Mouse (Mus musculus): ENCODE results near the gene Lsm4. TPM values are rescaled to one million over a fixed set of nuclear protein-coding genes. Genes with fewer than 3 reads are reported as not detected.
A peak's percentile ranks its signal among the peaks of the same experiment; 100 is the strongest.

Lsm4 gene
- polyA plus RNA-seq, 1 experiment from 2014 or later, result 256 TPM

DNA sequence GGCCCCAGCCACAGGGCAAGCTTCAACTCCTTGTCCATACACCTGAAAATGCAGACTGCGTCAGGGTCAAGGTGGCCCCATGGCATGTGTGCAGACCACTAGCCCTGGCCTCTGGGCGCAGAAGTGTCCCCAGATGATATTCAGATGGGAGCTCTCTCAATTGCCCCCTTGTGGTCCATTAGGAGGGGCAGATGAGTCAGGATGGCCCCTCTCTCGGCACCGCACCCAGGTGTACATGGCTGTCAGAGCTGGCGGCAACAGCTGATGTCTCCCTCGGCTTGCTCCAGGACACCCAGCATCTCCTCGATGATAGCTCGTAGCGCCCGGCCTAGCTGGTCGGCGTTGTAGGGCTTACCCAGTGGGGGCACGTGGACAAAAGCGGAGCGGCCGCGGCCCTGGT lies 22.7 kb upstream of the Lsm4 start:
- Histone ChIP-seq H3K4me3 (no peak overlapping the region), H3K27ac (peak overlapping the region; percentile 89), H3K27me3 (no peaks in the 10 kb centered on the region), H3K36me3 (peaks cover 41% of the 10 kb centered on the region), H3K4me2 (no peak overlapping the region), H3K4me1 (replicated peaks) (peaks cover 51% of the 10 kb centered on the region), H3K9ac (no peak overlapping the region), H3K9me3 (replicated peaks) (no peaks in the 10 kb centered on the region)
- ATAC-seq (replicated peaks; ENCODE audit: insufficient number of reproducible peaks, insufficient read depth, low FRiP score, low read depth), result no peak
- WGBS, result 89% methylated on average over 17 of the region's 17 CpGs

DNA sequence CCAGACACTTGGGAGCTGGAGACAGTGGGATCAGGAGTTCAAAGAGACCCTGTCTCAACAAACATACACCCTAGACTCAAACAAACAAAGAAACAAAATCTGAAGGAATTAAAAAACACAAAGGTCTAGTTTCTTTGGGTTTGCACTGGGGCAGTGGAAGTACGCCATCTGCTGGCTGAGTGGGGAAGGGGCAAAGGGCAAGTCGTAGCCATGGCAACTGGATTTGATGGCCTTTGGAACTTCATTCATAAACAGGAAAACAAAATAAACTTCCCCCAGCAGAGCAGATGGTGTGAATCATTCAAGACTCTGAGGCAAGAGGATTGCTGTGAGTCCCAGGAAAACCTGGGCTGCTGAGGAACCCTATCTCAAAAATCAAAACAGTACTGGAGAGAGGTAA lies 19.8 kb upstream of the Lsm4 start:
- no peaks in the 10 kb centered on the region for H3K27me3 ChIP-seq
- peaks cover 55% of the 10 kb centered on the region for H3K36me3 ChIP-seq
- H3K27ac ChIP-seq, result no peak overlapping the region
- ATAC-seq (replicated peaks; ENCODE audit: insufficient number of reproducible peaks, insufficient read depth, low FRiP score, low read depth), result no peak
- peaks cover 33% of the 10 kb centered on the region for H3K4me1 ChIP-seq (replicated peaks)
- H3K4me3 ChIP-seq, result no peak overlapping the region
- no peaks in the 10 kb centered on the region for H3K9me3 ChIP-seq (replicated peaks)
- H3K9ac ChIP-seq, result no peak overlapping the region
- WGBS, result 63% methylated on average over 2 of the region's 2 CpGs
- no peak overlapping the region for H3K4me2 ChIP-seq

DNA sequence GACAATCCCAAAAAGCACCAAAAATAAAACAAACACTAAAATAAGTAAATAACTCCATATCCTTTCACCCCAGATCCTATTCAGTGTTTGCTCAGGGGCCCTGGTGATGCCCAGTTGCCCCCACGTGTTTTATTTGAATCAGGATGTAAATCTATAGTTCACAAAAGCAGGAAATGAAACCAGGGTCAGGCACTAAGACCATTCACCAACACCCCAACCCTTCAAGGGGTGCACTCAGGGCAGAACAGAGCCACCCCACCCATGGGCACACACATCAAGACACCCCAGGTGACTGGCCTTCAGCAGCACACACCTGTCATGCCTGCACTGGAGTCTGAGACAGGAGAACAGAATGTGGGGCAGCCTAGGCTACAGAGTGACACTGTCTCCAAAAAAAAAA lies 18.9 kb upstream of the Lsm4 start:
- H3K4me3 ChIP-seq, result no peak overlapping the region
- no peak for ATAC-seq (replicated peaks; ENCODE audit: insufficient number of reproducible peaks, insufficient read depth, low FRiP score, low read depth)
- H3K4me2 ChIP-seq, result no peak overlapping the region
- H3K9ac ChIP-seq, result no peak overlapping the region
- WGBS, result 53% methylated on average over 1 of the region's 1 CpGs
- H3K9me3 ChIP-seq (replicated peaks), result no peaks in the 10 kb centered on the region
- H3K4me1 ChIP-seq (replicated peaks), result peaks cover 33% of the 10 kb centered on the region
- H3K27me3 ChIP-seq, result no peaks in the 10 kb centered on the region
- no peak overlapping the region for H3K27ac ChIP-seq
- peaks cover 55% of the 10 kb centered on the region for H3K36me3 ChIP-seq

DNA sequence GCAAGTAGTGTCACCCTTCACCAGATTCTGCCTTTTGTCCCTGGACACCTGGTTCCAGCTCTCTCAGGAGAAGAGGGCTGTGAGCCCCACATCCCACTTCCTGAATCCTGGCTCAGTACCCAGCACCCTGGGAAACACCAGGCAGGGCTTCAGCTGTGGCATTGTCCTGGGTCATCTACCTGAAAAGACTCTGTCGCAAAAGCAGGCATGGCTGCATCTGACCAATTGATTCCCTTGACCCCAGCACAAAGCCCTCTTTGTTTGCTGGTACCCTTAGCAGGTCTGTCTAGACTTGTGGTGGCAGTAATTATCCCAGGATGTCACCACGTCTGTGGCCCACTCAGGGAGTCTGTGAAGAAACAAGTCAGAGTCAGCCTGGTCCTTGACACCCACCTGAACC lies 17.6 kb upstream of the Lsm4 start:
- no peak overlapping the region for H3K4me3 ChIP-seq
- no peak overlapping the region for H3K27ac ChIP-seq
- H3K27me3 ChIP-seq, result no peaks in the 10 kb centered on the region
- peaks cover 49% of the 10 kb centered on the region for H3K36me3 ChIP-seq
- H3K4me1 ChIP-seq (replicated peaks), result peaks cover 27% of the 10 kb centered on the region
- no peak overlapping the region for H3K4me2 ChIP-seq
- WGBS, result 61% methylated on average over 2 of the region's 2 CpGs
- H3K9me3 ChIP-seq (replicated peaks), result no peaks in the 10 kb centered on the region
- ATAC-seq (replicated peaks; ENCODE audit: insufficient number of reproducible peaks, insufficient read depth, low FRiP score, low read depth), result no peak
- no peak overlapping the region for H3K9ac ChIP-seq

DNA sequence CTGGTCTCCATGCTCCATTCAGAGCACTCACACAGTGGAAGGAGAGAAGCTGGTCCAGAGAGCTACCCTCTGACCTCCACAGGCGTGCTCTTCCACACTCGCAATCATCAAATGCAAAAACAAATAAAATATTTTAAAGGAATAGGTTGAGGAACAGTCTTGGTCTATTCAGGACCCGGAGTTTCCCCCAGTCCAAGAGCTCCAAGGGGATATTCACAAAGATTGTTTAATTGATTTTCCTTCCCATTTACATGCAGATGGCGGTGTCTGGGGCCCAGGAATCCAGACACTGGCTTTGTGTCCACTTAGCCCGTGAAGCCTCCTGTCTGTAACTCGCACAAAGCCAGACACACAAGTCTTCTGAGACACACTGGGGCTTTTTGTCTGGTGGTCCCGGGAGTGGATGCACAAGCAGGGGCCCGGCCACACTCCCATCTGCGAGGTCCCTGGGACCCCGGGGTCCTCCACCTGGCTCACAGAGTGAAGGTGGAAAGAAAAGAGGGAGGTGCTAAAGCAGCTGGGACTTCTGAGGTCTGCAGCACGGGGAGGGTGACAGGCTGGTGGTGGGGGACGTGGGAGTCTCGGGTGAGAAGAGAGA lies 16.8 kb upstream of the Lsm4 start:
- Histone ChIP-seq H3K9me3 (replicated peaks) (no peaks in the 10 kb centered on the region), H3K36me3 (peaks cover 42% of the 10 kb centered on the region), H3K9ac (no peak overlapping the region), H3K27ac (no peak overlapping the region), H3K4me1 (replicated peaks) (peaks cover 27% of the 10 kb centered on the region), H3K4me3 (no peak overlapping the region), H3K4me2 (no peak overlapping the region), H3K27me3 (no peaks in the 10 kb centered on the region)
- WGBS, result 81% methylated on average over 13 of the region's 13 CpGs
- ATAC-seq (replicated peaks; ENCODE audit: insufficient number of reproducible peaks, insufficient read depth, low FRiP score, low read depth), result no peak

DNA sequence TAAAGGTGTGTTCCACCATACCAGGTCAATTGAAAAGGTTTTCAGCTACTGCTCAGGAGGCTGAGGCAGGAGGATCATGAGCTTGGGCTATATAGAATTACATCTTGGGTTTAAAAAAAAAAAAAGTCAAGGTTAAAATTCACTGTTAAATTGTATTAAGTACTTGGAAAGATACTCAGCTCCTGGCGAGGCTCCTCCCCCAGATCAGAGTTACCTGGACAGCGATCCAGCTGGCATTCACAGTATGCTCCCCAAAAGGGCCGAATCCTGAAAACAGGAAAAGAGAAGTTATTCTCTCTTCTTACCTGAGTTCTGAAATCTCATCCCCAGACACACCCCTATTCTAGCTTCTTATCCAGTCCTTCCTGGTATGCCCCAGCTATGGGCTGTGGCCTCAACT lies 15.8 kb upstream of the Lsm4 start:
- no peak overlapping the region for H3K9ac ChIP-seq
- no peak for ATAC-seq (replicated peaks; ENCODE audit: insufficient number of reproducible peaks, insufficient read depth, low FRiP score, low read depth)
- no peak overlapping the region for H3K4me2 ChIP-seq
- H3K9me3 ChIP-seq (replicated peaks), result no peaks in the 10 kb centered on the region
- no peak overlapping the region for H3K27ac ChIP-seq
- no peak overlapping the region for H3K4me3 ChIP-seq
- H3K36me3 ChIP-seq, result peaks cover 33% of the 10 kb centered on the region
- peaks cover 27% of the 10 kb centered on the region for H3K4me1 ChIP-seq (replicated peaks)
- H3K27me3 ChIP-seq, result no peaks in the 10 kb centered on the region
- WGBS, result 89% methylated on average over 3 of the region's 3 CpGs

DNA sequence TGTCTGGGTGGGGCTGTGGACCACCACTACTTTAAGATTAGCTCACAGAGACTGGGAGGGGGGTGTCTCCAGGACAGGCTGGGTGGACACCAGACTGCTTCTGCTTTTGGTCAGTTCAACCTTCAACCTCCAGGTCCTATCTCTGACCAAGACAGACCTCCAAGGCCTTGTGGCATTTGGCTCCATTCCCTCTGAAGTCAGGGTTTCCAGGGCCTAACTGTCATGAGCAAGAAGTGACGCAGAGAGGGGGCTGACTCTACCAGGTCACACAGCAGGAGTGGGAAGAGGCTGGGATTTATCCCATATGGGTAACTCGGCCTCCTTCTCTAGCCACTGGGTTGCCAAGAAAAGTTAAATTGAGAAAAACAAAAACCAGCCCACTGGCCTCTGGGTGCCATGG lies 15.3 kb upstream of the Lsm4 start:
- Histone ChIP-seq H3K27me3 (no peaks in the 10 kb centered on the region), H3K27ac (no peak overlapping the region), H3K36me3 (peaks cover 29% of the 10 kb centered on the region), H3K4me2 (peak overlapping the region; percentile 96), H3K4me3 (no peak overlapping the region), H3K9ac (peak overlapping the region; percentile 23), H3K4me1 (replicated peaks) (peaks cover 27% of the 10 kb centered on the region), H3K9me3 (replicated peaks) (no peaks in the 10 kb centered on the region)
- no peak for ATAC-seq (replicated peaks; ENCODE audit: insufficient number of reproducible peaks, insufficient read depth, low FRiP score, low read depth)
- 87% methylated on average over 2 of the region's 2 CpGs for WGBS

DNA sequence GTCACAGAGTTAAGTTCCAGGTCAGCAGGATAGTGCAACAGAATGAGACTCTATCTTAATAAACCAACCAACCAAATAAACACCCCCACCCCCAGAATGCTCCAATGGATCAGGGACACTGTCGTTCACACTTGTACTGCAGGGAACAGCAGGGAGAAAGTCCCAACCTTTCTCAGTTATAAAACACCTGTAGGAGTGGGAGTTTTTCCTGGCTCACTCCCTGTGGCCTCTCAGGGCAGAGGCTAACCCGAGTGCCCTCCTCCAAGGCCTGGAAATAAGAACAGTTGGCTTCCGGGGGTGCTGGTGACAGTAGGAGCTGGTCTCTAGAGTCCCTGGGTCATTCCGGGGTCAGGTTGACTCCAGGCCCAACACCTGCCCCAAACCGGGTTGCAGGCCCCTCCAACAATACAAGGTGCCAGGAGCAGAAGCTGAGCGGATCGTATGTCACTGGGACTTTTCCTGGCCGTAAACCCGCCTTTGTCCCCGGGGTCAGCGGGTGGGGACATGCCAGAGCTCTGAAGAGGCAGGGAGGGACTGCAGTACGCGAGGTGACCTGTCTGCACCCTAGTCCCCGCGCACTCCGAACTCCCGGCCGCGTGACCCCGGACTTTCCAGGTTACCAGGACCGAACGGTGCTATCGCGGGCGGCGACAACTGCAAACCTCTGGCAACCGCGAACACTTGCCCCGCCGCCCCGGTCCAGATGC lies 14.0 kb upstream of the Lsm4 start:
- Histone ChIP-seq H3K27ac (peak overlapping the region; percentile 88), H3K36me3 (peaks cover 28% of the 10 kb centered on the region), H3K9ac (peak overlapping the region; percentile 90), H3K9me3 (replicated peaks) (no peaks in the 10 kb centered on the region), H3K4me3 (peak overlapping the region; percentile 83), H3K27me3 (no peaks in the 10 kb centered on the region), H3K4me1 (replicated peaks) (peaks cover 27% of the 10 kb centered on the region), H3K4me2 (peak overlapping the region; percentile 96)
- peak; percentile 47 for ATAC-seq (replicated peaks; ENCODE audit: insufficient number of reproducible peaks, insufficient read depth, low FRiP score, low read depth)
- 1% methylated on average over 31 of the region's 31 CpGs for WGBS

DNA sequence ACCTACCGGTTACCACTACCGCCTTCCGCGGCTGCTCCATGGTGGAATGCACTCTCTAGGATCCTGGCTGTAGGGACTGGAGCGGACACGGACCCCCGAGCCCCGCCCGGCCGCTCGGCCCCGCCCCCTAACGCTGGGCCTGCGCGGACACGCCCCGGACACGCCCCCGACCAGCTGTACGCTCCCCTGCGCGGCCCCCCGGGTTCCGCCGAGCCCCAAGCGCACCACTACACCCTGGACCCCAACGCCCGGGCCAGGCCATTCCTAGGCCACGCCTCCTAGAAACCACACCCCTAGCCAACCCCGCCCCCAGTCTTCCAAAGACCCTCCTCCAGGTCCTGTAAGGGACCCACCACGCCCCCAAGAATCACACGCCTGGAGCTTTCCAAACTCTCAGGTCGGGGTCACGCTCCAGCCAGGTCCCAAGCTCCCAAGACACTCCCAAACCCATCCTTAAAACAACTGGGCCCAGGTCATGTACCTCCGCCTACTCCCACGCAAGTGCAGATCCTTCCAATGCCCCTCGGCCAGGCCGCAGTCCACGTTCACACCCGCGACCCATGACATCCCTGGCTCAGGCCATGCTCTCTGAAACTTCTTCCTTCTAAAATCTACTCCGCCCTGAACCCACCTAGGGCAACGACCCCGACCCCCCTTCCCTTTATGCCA lies 13.3 kb upstream of the Lsm4 start:
- Histone ChIP-seq H3K4me3 (peak overlapping the region; percentile 83), H3K4me2 (peak overlapping the region; percentile 96), H3K27me3 (no peaks in the 10 kb centered on the region), H3K36me3 (peaks cover 21% of the 10 kb centered on the region), H3K9me3 (replicated peaks) (no peaks in the 10 kb centered on the region), H3K9ac (peak overlapping the region; percentile 90), H3K27ac (peak overlapping the region; percentile 88), H3K4me1 (replicated peaks) (peaks cover 27% of the 10 kb centered on the region)
- WGBS, result 2% methylated on average over 44 of the region's 44 CpGs
- ATAC-seq (replicated peaks; ENCODE audit: insufficient number of reproducible peaks, insufficient read depth, low FRiP score, low read depth), result peak; percentile 96

DNA sequence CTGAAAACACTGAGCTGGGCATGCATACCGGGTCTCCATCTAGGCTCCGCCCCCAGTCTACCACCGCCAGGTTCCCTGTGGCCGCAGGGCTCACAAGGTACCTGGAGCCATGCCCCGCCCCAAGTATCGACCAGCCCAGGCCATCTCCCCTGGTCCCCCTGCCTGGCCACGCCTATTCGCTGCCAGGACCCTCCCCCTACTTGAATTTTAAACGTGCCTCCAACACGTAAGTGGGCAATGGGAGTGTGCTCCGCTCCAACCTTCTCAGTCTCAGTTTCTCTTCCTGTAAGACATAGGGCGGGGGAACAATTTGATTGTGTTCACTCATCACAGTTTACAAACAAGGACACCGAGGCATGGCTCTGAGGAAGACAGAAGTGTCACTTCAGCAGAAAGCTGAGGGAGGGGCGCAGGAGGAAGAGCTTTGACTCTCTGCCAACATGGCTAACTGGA lies 12.7 kb upstream of the Lsm4 start, which contains the start of gene Pgpep1:
Gene Pgpep1, minus strand, starts transcription at position 116 of the 453 bp plus-strand sequence.
- Histone ChIP-seq H3K9ac (peak within 1 kb of the TSS; percentile 90), H3K4me3 (peak within 1 kb of the TSS; percentile 83), H3K9me3 (replicated peaks) (no peaks in the 10 kb centered on the region), H3K4me2 (peak within 1 kb of the TSS; percentile 96), H3K27ac (peak within 1 kb of the TSS; percentile 88), H3K36me3 (peaks cover 15% of the 10 kb centered on the region), H3K27me3 (no peaks in the 10 kb centered on the region), H3K4me1 (replicated peaks) (peaks cover 27% of the 10 kb centered on the region)
- ATAC-seq (replicated peaks; ENCODE audit: insufficient number of reproducible peaks, insufficient read depth, low FRiP score, low read depth), result peak; percentile 34
- WGBS, result 2% methylated on average over 14 of the region's 14 CpGs

DNA sequence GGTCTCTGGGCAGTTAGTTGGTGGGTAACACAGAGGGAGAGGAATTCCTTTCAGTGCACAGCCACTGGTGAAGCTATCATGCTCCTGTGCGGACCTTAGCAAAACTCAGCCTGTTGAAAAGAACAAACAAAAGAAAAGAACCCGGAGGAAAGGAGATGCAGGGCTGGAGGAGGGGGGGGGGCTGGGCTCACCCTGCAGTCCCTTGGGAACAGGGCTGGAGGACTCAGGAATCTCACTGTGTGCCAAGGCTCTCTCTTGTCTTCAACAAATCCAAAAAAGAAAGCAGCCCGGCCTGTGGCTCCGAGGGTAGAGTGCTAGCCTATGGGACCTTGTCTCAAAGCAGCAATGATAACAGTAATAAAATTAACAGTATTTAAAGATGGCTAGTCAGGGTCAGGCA lies 9.4 kb upstream of the Lsm4 start:
- Histone ChIP-seq H3K4me1 (replicated peaks) (peaks cover 16% of the 10 kb centered on the region), H3K27me3 (no peaks in the 10 kb centered on the region), H3K9me3 (replicated peaks) (no peaks in the 10 kb centered on the region), H3K27ac (no peak overlapping the region), H3K4me3 (no peak overlapping the region), H3K4me2 (no peak overlapping the region), H3K36me3 (no peaks in the 10 kb centered on the region), H3K9ac (no peak overlapping the region)
- 43% methylated on average over 4 of the region's 4 CpGs for WGBS
- ATAC-seq (replicated peaks; ENCODE audit: insufficient number of reproducible peaks, insufficient read depth, low FRiP score, low read depth), result no peak

All from heart, embryonic 15.5 days (tissue).